Mouse (Mus musculus): ENCODE results near the gene Hist1h2ak. TPM values are rescaled to one million over a fixed set of nuclear protein-coding genes. Genes with fewer than 3 reads are reported as not detected.
"Not testable (repeated sequence)": the region's sequence is repeated elsewhere in the genome, so short reads cannot be mapped to it uniquely, and the experiment has no call there.

The Hist1h2ak gene
- polyA plus RNA-seq, 1 experiment from 2014 or later, result 9.5 TPM

- 48% methylated on average over 1 of the region's 1 CpGs for WGBS
- no peaks in the 10 kb centered on the region for H3K27me3 ChIP-seq (replicated peaks)
- no peak for ATAC-seq (ENCODE audit: extremely low read depth, insufficient number of reproducible peaks, low FRiP score, low TSS enrichment)
These were observed 24.1 kb downstream of the Hist1h2ak start for GRCm38 (mm10) chr13:21729544-21729943.

GRCm38 (mm10) chr13:21727948-21728572, 25.6 kb downstream of the Hist1h2ak start:
- Histone ChIP-seq H3K4me2 (no peak overlapping the region), H3K27ac (replicated peaks) (no peak overlapping the region), H3K36me3 (no peaks in the 10 kb centered on the region), H3K9ac (no peak overlapping the region), H3K27me3 (replicated peaks) (no peaks in the 10 kb centered on the region), H3K4me1 (peaks cover 2% of the 10 kb centered on the region), H3K9me3 (no peaks in the 10 kb centered on the region), H3K4me3 (no peak overlapping the region)
- 41% methylated on average over 11 of the region's 11 CpGs for WGBS
- ATAC-seq (ENCODE audit: extremely low read depth, insufficient number of reproducible peaks, low FRiP score, low TSS enrichment), result no peak

More at GRCm38 (mm10) chr13:21729544-21729943, 24.1 kb downstream of the Hist1h2ak start:
- no peak overlapping the region for H3K4me2 ChIP-seq
- H3K9me3 ChIP-seq, result no peaks in the 10 kb centered on the region
- no peaks in the 10 kb centered on the region for H3K36me3 ChIP-seq
- peaks cover 12% of the 10 kb centered on the region for H3K4me1 ChIP-seq
- no peak overlapping the region for H3K27ac ChIP-seq (replicated peaks)
- no peak overlapping the region for H3K9ac ChIP-seq
- H3K4me3 ChIP-seq, result no peak overlapping the region

GRCm38 (mm10) chr13:21722993-21723836, 30.4 kb downstream of the Hist1h2ak start:
- Histone ChIP-seq H3K9me3 (no peaks in the 10 kb centered on the region), H3K27me3 (replicated peaks) (no peaks in the 10 kb centered on the region), H3K4me3 (no peak overlapping the region), H3K36me3 (no peaks in the 10 kb centered on the region), H3K4me1 (peaks cover 29% of the 10 kb centered on the region), H3K27ac (replicated peaks) (peak overlapping the region; percentile 84), H3K9ac (peak overlapping the region; percentile 77; the same call in 1 of the 2 replicates), H3K4me2 (peak overlapping the region; percentile 70)
- ATAC-seq (ENCODE audit: extremely low read depth, insufficient number of reproducible peaks, low FRiP score, low TSS enrichment), result no peak
- 35% methylated on average over 5 of the region's 5 CpGs for WGBS

GRCm38 (mm10) chr13:21722373-21722925, 31.2 kb downstream of the Hist1h2ak start:
- Histone ChIP-seq H3K4me2 (peak overlapping the region; percentile 70), H3K9ac (peak overlapping the region; percentile 77), H3K27ac (replicated peaks) (peak overlapping the region; percentile 84), H3K4me1 (peaks cover 32% of the 10 kb centered on the region), H3K4me3 (peak overlapping the region; percentile 50), H3K36me3 (no peaks in the 10 kb centered on the region), H3K27me3 (replicated peaks) (no peaks in the 10 kb centered on the region), H3K9me3 (no peaks in the 10 kb centered on the region)
- ATAC-seq (ENCODE audit: extremely low read depth, insufficient number of reproducible peaks, low FRiP score, low TSS enrichment), result no peak
- WGBS, result 4% methylated on average over 11 of the region's 11 CpGs

GRCm38 (mm10) chr13:21721757-21722372, 31.8 kb downstream of the Hist1h2ak start, which contains the start of gene Hist1h2bm:
Hist1h2bm (plus strand) TSS chr13:21722044.
- WGBS, result 1% methylated on average over 37 of the region's 37 CpGs
- peak within 1 kb of the TSS; percentile 82 for H3K9ac ChIP-seq
- peak within 1 kb of the TSS; percentile 70 for H3K4me2 ChIP-seq
- H3K27ac ChIP-seq (replicated peaks), result peak within 1 kb of the TSS; percentile 87
- peak; percentile 82 for ATAC-seq (ENCODE audit: extremely low read depth, insufficient number of reproducible peaks, low FRiP score, low TSS enrichment)
- not testable (repeated sequence) for H3K9me3 ChIP-seq; H3K36me3 ChIP-seq; H3K27me3 ChIP-seq (replicated peaks)
- H3K4me1 ChIP-seq, result peaks cover 35% of the 10 kb centered on the region
- H3K4me3 ChIP-seq, result peak within 1 kb of the TSS; percentile 50

- peak overlapping the region; percentile 70 for H3K4me2 ChIP-seq
- whole genome bisulfite sequencing, result 3% methylated on average over 24 of the region's 44 CpGs
These were observed 32.4 kb downstream of the Hist1h2ak start for GRCm38 (mm10) chr13:21721107-21721756.

GRCm38 (mm10) chr13:21718381-21719080, 35.1 kb downstream of the Hist1h2ak start:
- H3K36me3 ChIP-seq, result no peaks in the 10 kb centered on the region
- H3K9me3 ChIP-seq, result no peaks in the 10 kb centered on the region
- peaks cover 48% of the 10 kb centered on the region for H3K4me1 ChIP-seq
- 65% methylated on average over 4 of the region's 4 CpGs for WGBS
- no peak for ATAC-seq (ENCODE audit: extremely low read depth, insufficient number of reproducible peaks, low FRiP score, low TSS enrichment)
- H3K27me3 ChIP-seq (replicated peaks), result no peaks in the 10 kb centered on the region
- peak overlapping the region; percentile 87 for H3K9ac ChIP-seq
- peak overlapping the region; percentile 73 for H3K27ac ChIP-seq (replicated peaks)
- H3K4me2 ChIP-seq, result peak overlapping the region; percentile 72
- H3K4me3 ChIP-seq, result peak overlapping the region; percentile 55

More at GRCm38 (mm10) chr13:21721107-21721756, 32.4 kb downstream of the Hist1h2ak start:
- ATAC-seq (ENCODE audit: extremely low read depth, insufficient number of reproducible peaks, low FRiP score, low TSS enrichment); H3K27me3 ChIP-seq (replicated peaks); H3K9me3 ChIP-seq; H3K36me3 ChIP-seq: not testable (repeated sequence)
- peak overlapping the region; percentile 87 for H3K27ac ChIP-seq (replicated peaks)
- H3K4me1 ChIP-seq, result peaks cover 37% of the 10 kb centered on the region
- H3K4me3 ChIP-seq, result peak overlapping the region; percentile 50
- peak overlapping the region; percentile 82 for H3K9ac ChIP-seq

- peaks cover 44% of the 10 kb centered on the region for H3K4me1 ChIP-seq
- WGBS, result 2% methylated on average over 23 of the region's 56 CpGs
These were observed 36.0 kb downstream of the Hist1h2ak start, which contains the start of gene Hist1h3h for GRCm38 (mm10) chr13:21717397-21718357. Hist1h3h (plus strand) TSS chr13:21717659.

GRCm38 (mm10) chr13:21716540-21717391, 36.9 kb downstream of the Hist1h2ak start:
- H3K4me2 ChIP-seq, result peak overlapping the region; percentile 72
- peak overlapping the region; percentile 55 for H3K4me3 ChIP-seq
- peak overlapping the region; percentile 91 for H3K27ac ChIP-seq (replicated peaks)
- H3K9ac ChIP-seq, result peak overlapping the region; percentile 89
- not testable (repeated sequence) for H3K36me3 ChIP-seq; H3K9me3 ChIP-seq; ATAC-seq (ENCODE audit: extremely low read depth, insufficient number of reproducible peaks, low FRiP score, low TSS enrichment); H3K27me3 ChIP-seq (replicated peaks)
- 1% methylated on average over 13 of the region's 38 CpGs for WGBS
- H3K4me1 ChIP-seq, result peaks cover 37% of the 10 kb centered on the region

More at GRCm38 (mm10) chr13:21717397-21718357, 36.0 kb downstream of the Hist1h2ak start, which contains the start of gene Hist1h3h:
- Histone ChIP-seq H3K4me3 (peak within 1 kb of the TSS; percentile 55), H3K27ac (replicated peaks) (peak within 1 kb of the TSS; percentile 91), H3K4me2 (peak within 1 kb of the TSS; percentile 72), H3K9ac (peak within 1 kb of the TSS; percentile 89)
- 0 out of 2 replicates have a peak, but pooled peaks have one; percentile 33 for ATAC-seq (ENCODE audit: extremely low read depth, insufficient number of reproducible peaks, low FRiP score, low TSS enrichment)
- not testable (repeated sequence) for H3K27me3 ChIP-seq (replicated peaks); H3K9me3 ChIP-seq; H3K36me3 ChIP-seq

Measured in heart, embryonic 13.5 days (tissue).